Mouse (Mus musculus) intestine, postnatal 0 days (tissue): ENCODE measurements around the gene Gm9887. TPM values are rescaled to one million over a fixed set of nuclear protein-coding genes. Genes with fewer than 3 reads are reported as not detected.

ENCODE experiments used
- ATAC-seq: fragments of 200-750 bp; cut with Nextera tagmentation; 2 replicates; pipeline ENCODE4 v1.8.0; 2017; ENCODE audit warnings: mild to moderate bottlenecking, moderate TSS enrichment, moderate library complexity
- H3K27ac ChIP-seq: fragments of 300-500 bp; sonication (generic); 2 replicates; pipeline ENCODE4 v1.5.1; 2014; ENCODE audit warnings: mild to moderate bottlenecking, low read depth, low read length, moderate library complexity
- H3K27me3 ChIP-seq: fragments of 300-500 bp; sonication (generic); replicated peaks from 2 replicates; pipeline ENCODE4 v1.6.1; 2014; ENCODE audit warnings: low read length, mixed read lengths; ENCODE audit not compliant: control insufficient read depth, insufficient read depth
- H3K36me3 ChIP-seq: fragments of 300-500 bp; sonication (generic); 2 replicates; pipeline ENCODE4 v1.6.1; 2014; ENCODE audit warnings: mild to moderate bottlenecking, moderate library complexity; ENCODE audit not compliant: control insufficient read depth, insufficient read depth
- H3K4me1 ChIP-seq: fragments of 300-500 bp; sonication (generic); replicated peaks from 2 replicates; pipeline ENCODE4 v1.6.1; 2014; ENCODE audit warnings: antibody characterized with exemption, low read length, mixed read lengths; ENCODE audit not compliant: control insufficient read depth, insufficient read depth
- H3K4me2 ChIP-seq: fragments of 300-500 bp; sonication (generic); replicated peaks from 2 replicates; pipeline ENCODE4 v1.6.1; 2014; ENCODE audit warnings: low read depth, mild to moderate bottlenecking, moderate library complexity
- H3K4me3 ChIP-seq: fragments of 300-500 bp; sonication (generic); 2 replicates; pipeline ENCODE4 v1.5.1; 2014; ENCODE audit warnings: low read depth, low read length
- H3K9ac ChIP-seq: fragments of 300-500 bp; sonication (generic); 2 replicates; pipeline ENCODE4 v1.6.1; 2014; ENCODE audit warnings: mild to moderate bottlenecking, low read depth, low read length
- H3K9me3 ChIP-seq: fragments of 300-500 bp; sonication (generic); 2 replicates; pipeline ENCODE4 v1.6.1; 2016; ENCODE audit warnings: mixed run types; ENCODE audit not compliant: control insufficient read depth
- CTCF ChIP-seq: sonication (generic); IDR thresholded peaks from 2 replicates; pipeline ENCODE4 v1.5.1; 2016; ENCODE audit warnings: low read depth, mild to moderate bottlenecking, control low read depth, antibody characterized with exemption, moderate library complexity
- WGBS: fragments of 180-500 bp; shearing (Covaris S2); extraction: QIAGEN DNeasy Blood & Tissue Kit; methylation state at CpG from one replicate; pipeline ENCODE4 v1.1.7; 2014; 5-methylcytosine and 5-hydroxymethylcytosine counted together
- polyA plus RNA-seq: library from polyadenylated mRNA; unstranded; fragments of >200 nt; fragmentation: Nextera tagmentation; extraction: Ambion mirVana; gene quantifications from 2 replicates; pipeline ENCODE4 v1.2.1, GENCODE M21; 2015

The Gm9887 gene
- polyA plus RNA-seq, 1 experiment from 2014 or later: 1.9 TPM

- TF ChIP-seq CTCF: no peak
- Histone ChIP-seq H3K27me3 (no peaks in the 10 kb centered on the region), H3K36me3 (no peaks in the 10 kb centered on the region), H3K9ac (no peak overlapping the region), H3K4me2 (no peak overlapping the region), H3K27ac (no peak overlapping the region), H3K9me3 (no peaks in the 10 kb centered on the region), H3K4me1 (no peaks in the 10 kb centered on the region), H3K4me3 (no peak overlapping the region)
- WGBS: 38% methylated on average over 7 of the region's 7 CpGs
- ATAC-seq: peak; percentile 81
Measured at GRCm38 (mm10) chr12:69416793-69417192, 44.5 kb upstream of the Gm9887 start.

- ATAC-seq: peak; percentile 34; the same call in 1 of the 2 replicates
- H3K4me1 ChIP-seq: no peaks in the 10 kb centered on the region
- no peak overlapping the region for H3K27ac ChIP-seq
- H3K4me3 ChIP-seq: no peak overlapping the region
- TF ChIP-seq CTCF: no peak
- H3K36me3 ChIP-seq: no peaks in the 10 kb centered on the region
- no peaks in the 10 kb centered on the region for H3K9me3 ChIP-seq
- no peaks in the 10 kb centered on the region for H3K27me3 ChIP-seq
- no peak overlapping the region for H3K4me2 ChIP-seq
- WGBS: 55% methylated on average over 4 of the region's 4 CpGs
- H3K9ac ChIP-seq: no peak overlapping the region
Measured at GRCm38 (mm10) chr12:69414826-69415572, 42.7 kb upstream of the Gm9887 start.

- H3K9ac ChIP-seq: no peak overlapping the region
- H3K4me1 ChIP-seq: no peaks in the 10 kb centered on the region
- no peaks in the 10 kb centered on the region for H3K27me3 ChIP-seq
- no peak overlapping the region for H3K4me3 ChIP-seq
- ATAC-seq: no peak
- TF ChIP-seq CTCF: no peak
- H3K36me3 ChIP-seq: no peaks in the 10 kb centered on the region
- H3K9me3 ChIP-seq: no peaks in the 10 kb centered on the region
- WGBS: 59% methylated on average over 3 of the region's 3 CpGs
- H3K4me2 ChIP-seq: no peak overlapping the region
- no peak overlapping the region for H3K27ac ChIP-seq
Measured at GRCm38 (mm10) chr12:69413303-69413702, 41.0 kb upstream of the Gm9887 start.

GRCm38 (mm10) chr12:69411936-69412335 lies 39.7 kb upstream of the Gm9887 start:
- no peaks in the 10 kb centered on the region for H3K36me3 ChIP-seq
- H3K4me3 ChIP-seq: no peak overlapping the region
- H3K4me2 ChIP-seq: no peak overlapping the region
- WGBS: 42% methylated on average over 4 of the region's 4 CpGs
- no peak overlapping the region for H3K27ac ChIP-seq
- no peak for TF ChIP-seq CTCF
- ATAC-seq: no peak
- H3K9ac ChIP-seq: no peak overlapping the region
- H3K4me1 ChIP-seq: no peaks in the 10 kb centered on the region
- no peaks in the 10 kb centered on the region for H3K27me3 ChIP-seq
- H3K9me3 ChIP-seq: no peaks in the 10 kb centered on the region

GRCm38 (mm10) chr12:69410767-69411166 lies 38.5 kb upstream of the Gm9887 start:
- TF ChIP-seq CTCF: no peak
- H3K36me3 ChIP-seq: no peaks in the 10 kb centered on the region
- no peak for ATAC-seq
- no peak overlapping the region for H3K9ac ChIP-seq
- H3K4me1 ChIP-seq: no peaks in the 10 kb centered on the region
- no peak overlapping the region for H3K27ac ChIP-seq
- H3K4me2 ChIP-seq: no peak overlapping the region
- 62% methylated on average over 5 of the region's 5 CpGs for WGBS
- no peaks in the 10 kb centered on the region for H3K27me3 ChIP-seq
- no peaks in the 10 kb centered on the region for H3K9me3 ChIP-seq
- H3K4me3 ChIP-seq: no peak overlapping the region

GRCm38 (mm10) chr12:69402594-69403167 lies 30.4 kb upstream of the Gm9887 start:
- ATAC-seq: no peak
- H3K27ac ChIP-seq: no peak overlapping the region
- H3K27me3 ChIP-seq: no peaks in the 10 kb centered on the region
- H3K9ac ChIP-seq: no peak overlapping the region
- H3K4me3 ChIP-seq: no peak overlapping the region
- H3K36me3 ChIP-seq: no peaks in the 10 kb centered on the region
- no peak for TF ChIP-seq CTCF
- H3K9me3 ChIP-seq: no peaks in the 10 kb centered on the region
- no peak overlapping the region for H3K4me2 ChIP-seq
- WGBS: 90% methylated on average over 13 of the region's 13 CpGs
- H3K4me1 ChIP-seq: no peaks in the 10 kb centered on the region
